Mouse (Mus musculus): Measurements from ENCODE around the gene Sertad1.
"Not testable (repeated sequence)": the region's sequence is repeated elsewhere in the genome, so short reads cannot be mapped to it uniquely, and the experiment has no call there.

Sertad1 gene

DNA sequence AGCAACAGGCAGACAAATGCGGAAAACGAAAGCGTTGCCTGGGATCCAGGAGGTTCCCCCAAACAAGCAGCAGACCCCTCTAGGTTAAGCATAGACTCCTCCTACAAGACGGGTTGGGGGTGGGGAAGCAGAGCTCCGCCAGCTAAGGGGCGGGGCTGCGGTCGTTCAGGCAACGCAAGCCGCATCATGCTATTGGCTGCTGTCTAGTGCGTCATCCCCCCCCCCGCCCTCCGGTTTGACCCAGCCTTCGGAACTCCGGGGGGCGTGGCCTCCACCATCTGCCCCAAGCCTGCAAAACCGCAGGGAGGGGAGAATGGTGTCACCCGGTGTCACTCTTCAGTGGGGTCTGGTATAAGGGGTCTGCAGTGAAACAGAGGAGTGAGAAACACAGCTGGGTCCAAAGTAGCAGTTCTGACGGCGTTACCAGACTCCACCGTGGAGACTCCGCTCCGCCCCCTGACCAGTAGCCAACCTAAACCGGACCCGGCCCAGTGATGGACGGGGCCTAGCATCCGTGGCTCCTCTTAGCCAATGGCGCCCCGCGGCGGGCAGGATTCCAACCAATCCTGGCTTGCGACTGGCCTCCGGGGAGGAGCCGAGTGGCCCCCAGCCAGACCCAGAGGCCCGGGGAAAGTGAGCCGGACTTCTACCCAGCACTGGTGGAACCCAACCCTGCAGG, 13.4 kb upstream of the Sertad1 start, which contains the start of gene Sertad3:
Gene Sertad3 (plus strand): TSS at position 613 of the 679 bp plus-strand sequence.
- peak; percentile 97 to 100 for DNase-seq (ENCODE audit: low spot score in 2 of 2)

GRCm38 (mm10) chr7:27473835-27474489, 12.7 kb upstream of the Sertad1 start:
- no peak for DNase-seq (ENCODE audit: low spot score in 2 of 2)

DNA sequence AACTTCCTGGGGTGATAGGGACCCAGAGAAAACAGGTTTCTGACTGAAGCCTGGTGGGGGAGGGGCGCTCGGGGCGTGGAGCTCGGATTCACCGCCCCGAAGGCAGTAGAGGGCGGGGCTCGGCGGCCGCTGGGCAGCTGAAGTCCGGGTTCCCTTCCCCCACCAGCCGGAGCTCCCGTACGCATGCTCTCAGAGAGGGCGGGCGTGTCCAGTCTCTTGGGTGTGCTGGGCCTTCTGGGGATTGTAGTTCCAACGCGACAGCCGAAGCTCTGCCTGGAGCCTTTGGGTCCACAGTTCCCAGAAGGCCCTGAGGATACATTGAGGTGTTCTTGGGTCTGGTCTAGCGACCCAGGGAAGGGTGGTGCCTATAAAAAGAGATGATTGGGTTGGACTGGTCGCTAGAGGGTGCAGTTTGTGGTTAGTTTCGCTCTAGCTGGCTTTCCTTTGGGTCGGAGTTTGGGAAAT, 12.2 kb upstream of the Sertad1 start:
- peak; percentile 92 to 98 for DNase-seq (ENCODE audit: low spot score in 2 of 2)

GRCm38 (mm10) chr7:27475596-27475995, 11.1 kb upstream of the Sertad1 start:
- no peak for DNase-seq (ENCODE audit: low spot score in 2 of 2)

- DNase-seq (ENCODE audit: low spot score in 2 of 2): no peak
These were observed 10.5 kb upstream of the Sertad1 start for GRCm38 (mm10) chr7:27476098-27476635.

- no peak for DNase-seq (ENCODE audit: low spot score in 2 of 2)
These were observed 8.1 kb upstream of the Sertad1 start for GRCm38 (mm10) chr7:27478561-27478960.

DNA sequence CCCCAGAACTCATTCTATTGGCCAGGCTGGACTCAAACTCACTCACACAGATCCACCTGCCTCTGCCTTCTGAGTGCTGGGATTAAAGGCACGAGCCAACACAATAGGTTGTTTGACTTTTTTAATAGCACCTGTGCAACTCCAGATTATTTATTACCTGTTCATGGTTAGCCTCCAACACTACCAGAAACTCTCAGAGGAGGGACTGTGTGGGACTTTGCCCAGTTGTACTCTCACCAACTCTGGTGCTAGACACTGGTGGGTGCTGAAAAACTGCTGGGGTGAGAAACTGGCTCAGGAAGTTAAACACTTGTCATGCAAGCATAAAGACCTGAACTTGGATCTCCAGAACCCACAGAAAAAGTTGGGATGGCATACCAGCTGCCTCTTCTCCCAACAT, 7.0 kb upstream of the Sertad1 start:
- no peak for DNase-seq (ENCODE audit: low spot score in 2 of 2)

- DNase-seq (ENCODE audit: low spot score in 2 of 2): no peak
These were observed 6.2 kb upstream of the Sertad1 start for GRCm38 (mm10) chr7:27480506-27480905.

GRCm38 (mm10) chr7:27480927-27481626, 5.6 kb upstream of the Sertad1 start:
- DNase-seq (ENCODE audit: low spot score in 2 of 2): no peak

DNA sequence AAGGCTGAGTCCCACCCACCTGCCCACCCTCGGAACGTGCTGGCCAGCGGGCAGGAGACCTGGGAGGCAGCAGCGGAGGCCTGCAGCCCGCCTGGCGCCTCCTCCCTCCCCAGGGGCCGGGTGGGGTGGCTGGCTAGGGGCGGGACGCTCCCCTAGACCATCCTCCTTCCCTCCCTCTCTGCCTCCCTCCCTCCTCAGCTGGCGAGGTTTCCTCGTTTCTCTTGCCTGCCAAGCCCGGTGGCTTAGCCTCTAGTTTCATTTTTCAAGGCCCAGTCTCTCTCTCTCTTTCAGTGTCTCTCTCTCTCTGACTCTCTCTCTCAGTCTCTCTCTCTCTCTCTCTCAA, 5.1 kb upstream of the Sertad1 start:
- peak; percentile 85 to 94 for DNase-seq (ENCODE audit: low spot score in 2 of 2)

DNA sequence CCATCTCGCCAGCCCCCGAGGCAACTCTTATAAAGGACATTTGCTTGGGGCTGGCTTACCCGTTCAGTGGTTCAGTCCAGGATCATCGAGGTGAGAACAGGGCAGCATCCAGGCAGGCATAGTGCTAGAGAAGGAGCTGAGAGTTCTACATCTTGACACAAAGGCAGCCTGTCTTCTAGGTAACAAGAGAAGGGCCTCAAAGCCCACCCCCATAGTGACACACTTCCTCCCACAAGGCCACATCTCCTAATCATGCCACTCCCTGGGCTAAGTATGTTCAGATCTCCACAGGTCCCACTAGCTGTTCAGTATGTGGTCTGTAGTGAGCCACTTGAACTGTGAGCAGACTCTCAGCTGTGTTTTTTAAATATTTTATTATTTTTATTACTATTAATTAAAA, 2.9 kb upstream of the Sertad1 start:
- no peak for DNase-seq (ENCODE audit: low spot score in 2 of 2)

DNA sequence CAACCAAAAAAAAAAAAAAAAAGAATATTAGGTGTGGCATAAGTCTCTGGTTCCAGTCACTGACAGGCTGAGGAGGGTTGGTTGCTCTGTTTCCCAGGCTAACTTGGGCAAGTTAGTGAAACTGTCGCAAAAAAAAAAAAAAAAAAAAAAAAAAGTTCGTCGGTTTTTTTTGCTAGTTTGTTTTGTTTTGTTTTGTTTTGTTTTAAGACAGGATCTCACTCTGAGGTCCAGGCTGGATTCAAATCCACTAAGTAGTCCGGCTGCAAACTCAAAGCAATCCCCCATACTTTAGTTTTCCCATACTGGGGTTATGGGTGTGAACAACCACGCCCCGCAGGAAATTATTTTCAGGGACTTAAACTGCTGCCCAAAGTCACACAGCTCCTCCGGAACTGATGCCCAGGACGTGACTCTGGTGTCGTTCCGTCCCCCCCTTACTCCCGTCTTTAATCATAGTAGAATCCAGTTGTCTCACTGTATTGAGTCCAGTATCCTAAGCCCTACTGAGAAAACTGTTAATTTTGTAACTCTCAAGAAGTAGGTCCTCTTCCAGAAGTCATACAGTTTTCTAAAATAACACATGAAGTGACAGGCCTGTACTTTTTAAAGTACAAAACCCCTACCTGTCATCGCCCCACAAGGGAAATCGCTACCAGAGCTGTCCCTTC, 474 bp upstream of the Sertad1 start:
- DNase-seq (ENCODE audit: low spot score in 2 of 2): no peak

DNA sequence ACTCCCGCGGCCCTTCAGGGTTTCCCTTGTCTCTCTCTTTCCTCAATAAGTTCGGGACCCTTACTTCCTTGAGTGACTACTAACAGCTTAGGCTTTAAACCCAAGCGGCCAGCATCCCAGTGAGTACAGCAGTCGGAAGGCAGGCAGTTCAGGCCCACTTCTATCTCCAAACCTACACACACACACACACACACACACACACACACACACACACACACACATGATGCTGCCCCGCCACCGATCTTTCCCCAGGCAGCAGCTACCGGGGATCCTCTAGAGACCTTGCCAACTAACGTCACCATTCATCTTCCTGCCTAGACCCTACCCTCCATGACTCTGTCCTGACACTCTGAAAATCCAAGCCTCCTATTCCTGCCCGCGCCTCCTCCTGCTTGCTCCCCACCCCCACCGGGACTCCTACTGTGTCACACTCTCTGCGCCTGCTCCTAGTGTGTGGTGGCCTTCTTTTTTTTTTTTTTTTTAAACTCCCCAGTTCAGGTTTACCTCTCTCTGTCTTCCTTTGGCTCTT, 1.1 kb downstream of the Sertad1 start:
- DNase-seq (ENCODE audit: low spot score in 2 of 2): peak in 1 of 2 experiments; percentile 37

- no peak for DNase-seq (ENCODE audit: low spot score in 2 of 2)
These were observed 2.7 kb downstream of the Sertad1 start for GRCm38 (mm10) chr7:27489270-27489869.

DNA sequence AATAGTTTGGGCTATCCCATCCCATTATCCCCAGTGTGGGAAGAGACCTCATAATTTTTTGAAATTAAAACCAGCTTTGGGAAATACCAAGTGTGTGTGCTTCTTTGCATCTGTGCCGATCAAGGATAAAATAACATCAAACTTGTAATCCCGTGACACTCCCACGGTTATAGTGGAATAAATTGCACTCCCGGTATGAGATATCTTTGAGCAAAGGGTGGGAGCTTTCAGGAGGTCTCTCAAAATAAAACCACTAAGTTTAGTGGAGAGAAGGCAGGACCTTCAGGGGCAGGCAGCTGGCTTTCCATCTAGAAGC, 3.5 kb downstream of the Sertad1 start:
- no peak for DNase-seq (ENCODE audit: low spot score in 2 of 2)

GRCm38 (mm10) chr7:27490543-27491329, 4.0 kb downstream of the Sertad1 start:
- peak; percentile 92 to 95 for DNase-seq (ENCODE audit: low spot score in 2 of 2)

DNA sequence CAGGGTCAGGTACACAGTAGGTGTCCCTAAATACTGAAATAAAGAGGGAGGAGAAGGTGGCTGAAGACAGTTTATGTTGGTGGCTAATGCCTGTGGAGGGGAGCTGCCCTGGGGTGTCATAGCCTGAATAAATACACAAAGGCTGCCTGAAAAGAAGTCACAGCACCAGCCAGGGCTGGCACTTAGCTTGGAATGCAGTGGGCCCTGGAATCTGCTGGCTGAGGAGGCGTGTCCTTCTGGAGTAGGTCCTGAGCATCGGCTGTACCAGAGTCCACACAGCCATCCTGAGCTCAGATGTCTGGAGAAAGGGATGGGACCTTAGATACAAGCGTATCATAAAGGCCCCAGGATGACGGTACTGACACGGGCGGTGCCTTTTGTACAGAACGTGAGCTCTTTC, 5.1 kb downstream of the Sertad1 start:
- no peak for DNase-seq (ENCODE audit: low spot score in 2 of 2)

GRCm38 (mm10) chr7:27493022-27493421, 6.3 kb downstream of the Sertad1 start:
- DNase-seq (ENCODE audit: low spot score in 2 of 2): no peak

DNA sequence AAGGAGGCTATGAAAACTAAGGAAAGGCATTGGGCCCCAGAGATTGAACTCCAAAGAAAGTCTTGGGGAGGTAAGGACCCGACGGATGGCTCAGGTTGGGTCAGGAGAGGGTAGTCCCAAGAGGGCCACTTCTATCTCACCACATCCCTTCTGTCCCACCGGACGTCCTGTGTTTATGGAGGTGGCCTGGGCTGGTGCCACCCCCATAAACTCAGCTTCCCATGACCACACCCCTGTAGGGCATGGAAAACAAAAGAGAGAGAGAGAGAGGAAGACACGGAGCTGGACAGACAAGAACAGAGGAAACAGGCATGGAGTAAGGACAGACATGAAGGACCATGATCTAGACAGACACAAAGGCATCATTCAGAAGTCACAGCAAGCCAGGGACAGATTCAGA, 6.7 kb downstream of the Sertad1 start:
- no peak for DNase-seq (ENCODE audit: low spot score in 2 of 2)

- not testable (repeated sequence) for DNase-seq (ENCODE audit: low spot score in 2 of 2)
These were observed 8.1 kb downstream of the Sertad1 start for GRCm38 (mm10) chr7:27494659-27495367.

All from urinary bladder, adult 18-20 months (tissue).